Mouse (Mus musculus): ENCODE data around the gene Rab13. TPM values are rescaled to one million over a fixed set of nuclear protein-coding genes. Genes with fewer than 3 reads are reported as not detected.
A peak's percentile ranks its signal among the peaks of the same experiment; 100 is the strongest.

Gene Rab13
- polyA plus RNA-seq (2015; fragmentation: Nextera tagmentation; extraction: Ambion mirVana): 39.8 and 40.8 TPM in 2 replicates

DNA sequence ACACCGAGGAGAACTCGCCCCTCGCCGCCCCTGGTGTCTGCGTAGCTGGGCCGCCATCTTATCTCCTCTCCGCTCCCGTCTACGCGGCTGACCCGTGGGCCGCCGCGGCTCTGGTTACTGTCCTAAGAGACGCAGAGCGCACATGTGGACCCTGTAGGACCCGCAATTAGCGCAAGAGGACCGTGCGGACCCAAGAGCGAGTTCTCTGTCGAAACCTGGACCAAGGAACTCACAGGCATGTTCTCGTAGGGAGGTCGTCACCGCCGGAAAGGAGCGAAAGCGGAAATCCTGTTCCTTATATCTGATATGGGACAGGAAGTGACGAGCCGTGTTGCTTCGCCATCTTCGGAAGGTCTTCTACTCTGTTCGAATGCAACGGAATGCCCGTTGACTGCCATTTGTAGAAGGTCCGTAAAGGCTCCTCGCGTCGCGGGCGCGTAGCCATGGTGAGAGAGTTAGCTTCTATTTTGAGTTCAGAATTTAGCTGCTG lies at the start of gene Rab13, which contains the start of gene Rps27:
Gene Rab13 (plus strand): TSS at position 319 of the 490 bp plus-strand sequence.
Gene Rps27 (minus strand): TSS at position 275 of the 490 bp plus-strand sequence.
- H3K9me3 ChIP-seq (replicated peaks): no peaks in the 10 kb centered on the region
- H3K36me3 ChIP-seq: peaks cover 43% of the 10 kb centered on the region
- peak within 1 kb of the TSS; percentile 92 for H3K4me2 ChIP-seq
- under 1% methylated on average over 42 of the region's 42 CpGs for WGBS
- peak within 1 kb of the TSS; percentile 77 for H3K9ac ChIP-seq
- H3K27ac ChIP-seq: peak within 1 kb of the TSS; percentile 86
- peaks cover 32% of the 10 kb centered on the region for H3K4me1 ChIP-seq
- H3K27me3 ChIP-seq: no peaks in the 10 kb centered on the region
- ATAC-seq (replicated peaks; ENCODE audit: low FRiP score): peak; percentile 95
- peak within 1 kb of the TSS; percentile 70 for H3K4me3 ChIP-seq (replicated peaks)

DNA sequence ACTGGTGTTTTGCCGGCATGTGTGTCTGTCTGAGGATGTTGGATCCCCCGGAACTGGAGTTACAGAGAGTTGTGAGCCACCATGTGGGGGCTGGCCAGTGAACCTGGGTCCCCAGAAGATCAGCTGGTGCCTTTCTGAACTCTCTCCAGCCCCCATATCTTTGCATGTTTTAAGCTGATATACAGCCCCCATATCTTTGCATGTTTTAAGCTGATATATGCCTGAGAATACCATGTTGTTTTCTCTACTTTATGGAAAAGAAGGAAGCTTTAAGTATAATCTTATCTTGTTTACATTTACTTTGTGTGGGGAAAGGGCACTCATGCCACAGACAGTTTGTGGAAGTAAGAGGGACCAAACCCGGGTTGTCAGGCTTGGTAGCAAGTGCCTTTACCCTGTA lies 33.9 kb upstream of the Rab13 start:
- Histone ChIP-seq H3K36me3 (no peaks in the 10 kb centered on the region), H3K9me3 (replicated peaks) (no peaks in the 10 kb centered on the region), H3K4me1 (no peaks in the 10 kb centered on the region), H3K9ac (no peak overlapping the region), H3K27me3 (no peaks in the 10 kb centered on the region), H3K27ac (no peak overlapping the region), H3K4me3 (replicated peaks) (no peak overlapping the region), H3K4me2 (no peak overlapping the region)
- ATAC-seq (replicated peaks; ENCODE audit: low FRiP score): no peak
- WGBS: 71% methylated on average over 3 of the region's 3 CpGs

DNA sequence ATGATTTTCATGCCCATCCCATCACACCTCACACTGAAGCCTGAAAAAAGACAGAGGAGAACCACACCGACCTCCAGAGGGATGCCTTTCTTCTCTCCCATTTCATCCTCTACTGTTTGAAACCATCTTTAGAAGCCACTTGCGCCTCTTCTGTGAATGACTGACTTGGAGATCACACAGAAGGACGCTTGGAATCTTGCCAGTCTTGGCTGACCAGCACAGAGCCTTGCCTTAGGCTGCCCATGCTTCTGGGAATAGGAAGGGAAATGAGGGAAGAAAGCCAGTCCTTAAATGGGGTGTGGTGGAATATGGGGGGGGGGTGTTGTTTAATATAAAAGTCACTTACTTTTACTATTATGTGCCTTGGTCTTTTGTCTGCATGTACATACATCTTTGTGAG lies 29.9 kb upstream of the Rab13 start:
- WGBS: 82% methylated on average over 3 of the region's 3 CpGs

DNA sequence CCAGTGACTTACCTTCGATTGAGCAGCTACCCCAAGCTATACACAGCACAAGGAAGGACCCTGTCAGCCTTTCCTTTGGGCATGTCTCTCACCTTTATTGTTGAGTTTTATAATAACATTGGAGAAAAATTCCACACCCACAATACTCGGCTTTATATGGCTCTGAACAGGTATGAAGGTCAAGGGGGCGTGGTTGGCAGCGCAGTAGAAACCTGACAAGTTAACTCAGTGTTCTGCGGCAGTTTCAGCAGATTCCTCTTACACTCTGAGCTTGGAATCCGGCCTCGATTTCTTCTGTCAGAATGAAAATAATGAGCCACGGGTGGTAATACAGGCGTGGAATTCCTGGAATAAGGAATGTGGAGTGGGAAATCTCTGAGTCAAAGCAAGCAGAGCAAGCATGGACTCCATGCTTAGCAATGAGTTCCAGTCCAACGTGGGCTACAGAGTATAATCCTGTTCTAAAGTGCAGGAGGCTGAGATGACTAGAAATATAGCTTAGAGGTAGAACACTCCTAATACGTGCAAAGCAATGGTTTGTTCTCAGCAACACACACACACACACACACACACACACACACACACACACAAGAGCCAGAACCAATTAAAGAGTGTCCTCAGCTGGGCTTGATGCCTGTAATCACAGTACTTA lies 22.5 kb upstream of the Rab13 start:
- Histone ChIP-seq H3K27ac (no peak overlapping the region), H3K27me3 (no peaks in the 10 kb centered on the region), H3K9me3 (replicated peaks) (no peaks in the 10 kb centered on the region), H3K4me1 (no peaks in the 10 kb centered on the region), H3K4me3 (replicated peaks) (no peak overlapping the region), H3K36me3 (no peaks in the 10 kb centered on the region), H3K4me2 (no peak overlapping the region), H3K9ac (no peak overlapping the region)
- ATAC-seq (replicated peaks; ENCODE audit: low FRiP score): no peak
- WGBS: 82% methylated on average over 11 of the region's 11 CpGs

More for the DNA sequence above, 29.9 kb upstream of the Rab13 start:
- ATAC-seq (replicated peaks; ENCODE audit: low FRiP score): no peak
- Histone ChIP-seq H3K4me1 (no peaks in the 10 kb centered on the region), H3K9ac (no peak overlapping the region), H3K27me3 (no peaks in the 10 kb centered on the region), H3K4me3 (replicated peaks) (no peak overlapping the region), H3K36me3 (no peaks in the 10 kb centered on the region), H3K4me2 (no peak overlapping the region), H3K9me3 (replicated peaks) (no peaks in the 10 kb centered on the region), H3K27ac (no peak overlapping the region)

DNA sequence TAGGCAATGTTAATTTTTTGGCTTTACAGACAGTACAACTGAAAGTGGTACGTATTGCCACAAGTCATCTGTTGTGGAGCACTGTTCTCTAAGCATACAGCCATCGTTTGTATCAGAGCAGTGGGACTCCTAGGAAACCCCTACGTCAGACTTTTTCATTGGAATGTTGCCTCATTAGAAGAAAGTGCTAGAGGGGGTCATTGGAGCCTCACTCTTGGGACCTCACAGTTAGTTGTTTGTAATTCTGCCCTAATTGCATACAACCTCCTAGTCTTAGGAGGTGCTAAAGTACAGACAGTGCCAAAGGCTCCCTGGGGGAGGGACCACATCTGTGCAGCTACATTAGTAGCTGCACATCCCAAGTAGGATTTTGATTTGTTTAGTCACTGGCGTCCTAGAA lies 18.7 kb upstream of the Rab13 start:
- 49% methylated on average over 4 of the region's 4 CpGs for WGBS
- Histone ChIP-seq H3K4me2 (no peak overlapping the region), H3K27me3 (no peaks in the 10 kb centered on the region), H3K4me1 (no peaks in the 10 kb centered on the region), H3K36me3 (no peaks in the 10 kb centered on the region), H3K9me3 (replicated peaks) (no peaks in the 10 kb centered on the region), H3K4me3 (replicated peaks) (no peak overlapping the region), H3K27ac (no peak overlapping the region), H3K9ac (no peak overlapping the region)
- ATAC-seq (replicated peaks; ENCODE audit: low FRiP score): no peak

DNA sequence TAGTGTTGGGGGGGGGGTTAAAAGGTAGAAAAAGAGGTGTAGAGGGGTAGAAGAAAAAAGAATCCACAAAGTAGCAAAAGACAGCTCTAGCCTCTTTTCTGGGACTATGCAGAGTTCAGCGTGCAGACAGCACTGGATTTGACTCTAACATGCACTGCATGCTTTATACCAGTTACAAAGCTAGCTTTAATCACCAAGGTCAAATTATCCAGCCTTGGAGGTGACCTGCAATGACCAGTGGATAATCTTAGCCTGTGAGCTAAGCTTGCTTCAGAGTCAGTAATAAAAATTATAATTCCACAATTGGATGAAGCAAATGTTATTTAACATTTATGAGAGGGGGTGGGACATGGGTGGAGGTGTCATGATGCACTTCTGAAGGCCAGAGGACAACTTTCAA lies 17.9 kb upstream of the Rab13 start:
- Histone ChIP-seq H3K4me1 (no peaks in the 10 kb centered on the region), H3K4me3 (replicated peaks) (no peak overlapping the region), H3K36me3 (no peaks in the 10 kb centered on the region), H3K9ac (no peak overlapping the region), H3K27ac (no peak overlapping the region), H3K4me2 (no peak overlapping the region), H3K27me3 (no peaks in the 10 kb centered on the region), H3K9me3 (replicated peaks) (no peaks in the 10 kb centered on the region)
- WGBS: 68% methylated on average over 1 of the region's 1 CpGs
- ATAC-seq (replicated peaks; ENCODE audit: low FRiP score): no peak

DNA sequence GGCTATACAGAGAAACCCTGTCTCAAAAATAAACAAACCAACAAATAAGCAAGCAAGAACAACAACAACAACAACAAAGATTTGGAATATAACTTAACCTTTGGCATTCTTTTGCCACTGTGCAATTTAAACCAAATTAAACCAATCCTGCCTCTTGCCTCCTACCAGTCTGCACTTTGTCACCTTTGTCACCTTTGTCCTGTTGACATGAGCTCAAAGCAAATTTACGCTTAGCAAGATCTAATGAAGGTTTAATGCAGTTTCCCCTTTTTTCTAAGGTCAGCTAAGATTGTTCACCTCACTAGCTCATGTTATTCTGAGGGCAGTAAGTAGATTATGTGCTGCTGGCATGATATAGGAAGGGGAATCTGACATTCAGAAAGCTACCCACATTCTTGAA lies 15.9 kb upstream of the Rab13 start:
- H3K9ac ChIP-seq: no peak overlapping the region
- no peaks in the 10 kb centered on the region for H3K9me3 ChIP-seq (replicated peaks)
- no peaks in the 10 kb centered on the region for H3K27me3 ChIP-seq
- no peaks in the 10 kb centered on the region for H3K4me1 ChIP-seq
- H3K4me2 ChIP-seq: no peak overlapping the region
- WGBS: 75% methylated on average over 1 of the region's 1 CpGs
- no peak overlapping the region for H3K4me3 ChIP-seq (replicated peaks)
- H3K36me3 ChIP-seq: no peaks in the 10 kb centered on the region
- ATAC-seq (replicated peaks; ENCODE audit: low FRiP score): no peak
- no peak overlapping the region for H3K27ac ChIP-seq

DNA sequence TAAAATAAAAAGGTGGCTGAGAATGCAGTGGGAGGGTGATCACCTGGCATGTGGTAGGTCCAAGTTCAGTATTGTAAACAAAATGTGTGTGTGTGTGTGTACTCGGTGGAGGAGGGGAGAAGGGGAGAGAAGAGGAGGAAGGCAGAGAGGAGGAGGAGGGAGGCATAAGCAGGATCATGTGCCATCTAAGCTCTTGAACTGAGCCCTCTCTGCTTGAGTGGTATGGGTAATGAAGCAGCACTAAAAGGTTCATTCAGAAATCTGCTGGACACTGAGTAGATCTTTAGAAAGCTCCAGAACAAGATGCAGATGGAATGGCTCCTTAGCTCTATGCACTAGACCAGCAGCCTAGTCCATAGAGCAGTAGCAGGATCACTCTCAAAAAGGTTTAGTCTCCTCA lies 10.6 kb upstream of the Rab13 start:
- H3K4me3 ChIP-seq (replicated peaks): no peak overlapping the region
- 0 out of 2 replicates have a peak overlapping the region, but pooled peaks have one; percentile 6 for H3K27ac ChIP-seq
- ATAC-seq (replicated peaks; ENCODE audit: low FRiP score): peak; percentile 66
- no peaks in the 10 kb centered on the region for H3K27me3 ChIP-seq
- H3K9me3 ChIP-seq (replicated peaks): no peaks in the 10 kb centered on the region
- no peak overlapping the region for H3K9ac ChIP-seq
- peaks cover 10% of the 10 kb centered on the region for H3K4me1 ChIP-seq
- peaks cover 13% of the 10 kb centered on the region for H3K36me3 ChIP-seq
- H3K4me2 ChIP-seq: no peak overlapping the region
- WGBS: 46% methylated on average over 1 of the region's 1 CpGs

DNA sequence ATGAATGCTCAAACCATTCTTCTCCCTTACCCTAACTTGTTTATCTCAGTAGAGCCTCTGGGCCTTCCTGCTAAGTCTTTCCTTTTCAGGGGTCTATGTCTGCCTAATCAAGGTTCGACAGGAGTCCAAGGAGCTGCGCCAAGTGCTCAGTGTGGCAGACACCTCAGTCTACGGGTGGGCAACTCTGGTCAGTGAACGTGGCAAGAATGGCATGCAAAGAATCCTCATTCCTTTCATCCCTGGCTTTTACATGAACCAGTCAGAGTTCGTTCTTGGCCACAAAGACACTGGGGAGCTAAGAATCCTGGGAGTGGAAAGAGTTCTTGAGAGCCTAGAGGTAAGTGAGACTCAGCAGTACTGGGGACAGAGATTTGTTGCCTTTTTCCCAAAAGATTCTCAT lies 9.9 kb upstream of the Rab13 start:
- WGBS: 68% methylated on average over 5 of the region's 5 CpGs
- H3K27ac ChIP-seq: 0 out of 2 replicates have a peak overlapping the region, but pooled peaks have one; percentile 6
- no peaks in the 10 kb centered on the region for H3K9me3 ChIP-seq (replicated peaks)
- peak; percentile 30; the same call in 1 of the 2 replicates for ATAC-seq (replicated peaks; ENCODE audit: low FRiP score)
- H3K4me2 ChIP-seq: no peak overlapping the region
- H3K4me3 ChIP-seq (replicated peaks): no peak overlapping the region
- no peaks in the 10 kb centered on the region for H3K27me3 ChIP-seq
- peaks cover 10% of the 10 kb centered on the region for H3K4me1 ChIP-seq
- H3K9ac ChIP-seq: no peak overlapping the region
- H3K36me3 ChIP-seq: peaks cover 20% of the 10 kb centered on the region

DNA sequence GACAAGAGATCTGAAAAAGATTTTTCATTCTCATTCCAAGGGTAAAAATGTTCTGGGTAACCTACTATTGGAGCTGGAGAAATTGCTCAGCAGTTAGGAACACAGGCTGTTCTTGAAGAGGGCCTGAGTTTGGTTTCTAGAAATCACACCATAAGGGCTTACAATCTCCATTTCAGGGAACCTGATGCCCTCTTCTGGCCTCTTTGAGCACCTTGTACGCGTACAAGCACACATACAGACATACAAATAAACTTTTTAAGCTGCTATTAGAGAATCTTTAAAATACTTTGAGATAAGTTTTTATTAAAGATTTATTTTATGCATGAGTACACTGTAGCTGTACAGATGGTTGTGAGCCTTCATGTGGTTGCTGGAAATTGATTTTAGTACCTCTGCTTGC lies 8.9 kb upstream of the Rab13 start:
- Histone ChIP-seq H3K4me3 (replicated peaks) (no peak overlapping the region), H3K9me3 (replicated peaks) (no peaks in the 10 kb centered on the region), H3K36me3 (peaks cover 30% of the 10 kb centered on the region), H3K27ac (no peak overlapping the region), H3K27me3 (no peaks in the 10 kb centered on the region), H3K9ac (no peak overlapping the region), H3K4me2 (no peak overlapping the region), H3K4me1 (peaks cover 12% of the 10 kb centered on the region)
- WGBS: 94% methylated on average over 2 of the region's 2 CpGs
- ATAC-seq (replicated peaks; ENCODE audit: low FRiP score): no peak

DNA sequence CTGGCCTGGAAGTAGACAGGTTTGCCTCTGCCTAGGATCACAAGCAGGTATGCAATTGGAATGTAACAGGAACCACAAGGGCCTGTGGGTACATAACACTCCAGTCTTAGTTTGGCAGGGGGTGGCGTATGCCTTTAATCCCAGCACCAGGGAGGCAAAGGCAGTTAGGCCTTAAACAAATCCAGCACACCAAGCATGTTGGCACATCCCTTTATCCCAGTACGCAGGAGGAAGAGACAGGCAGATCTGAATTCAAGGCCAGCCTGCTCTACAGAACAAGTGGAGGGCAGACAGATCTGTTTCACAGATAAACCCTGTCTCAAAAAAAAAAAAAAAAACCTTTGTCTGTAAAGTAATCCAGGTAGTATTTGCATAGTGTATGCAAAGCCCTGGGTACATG lies 4.8 kb upstream of the Rab13 start:
- WGBS: 93% methylated on average over 2 of the region's 2 CpGs
- Histone ChIP-seq H3K9ac (no peak overlapping the region), H3K27me3 (no peaks in the 10 kb centered on the region), H3K9me3 (replicated peaks) (no peaks in the 10 kb centered on the region), H3K4me1 (peaks cover 27% of the 10 kb centered on the region), H3K4me3 (replicated peaks) (no peak overlapping the region), H3K4me2 (no peak overlapping the region), H3K36me3 (peaks cover 61% of the 10 kb centered on the region), H3K27ac (no peak overlapping the region)
- ATAC-seq (replicated peaks; ENCODE audit: low FRiP score): no peak

DNA sequence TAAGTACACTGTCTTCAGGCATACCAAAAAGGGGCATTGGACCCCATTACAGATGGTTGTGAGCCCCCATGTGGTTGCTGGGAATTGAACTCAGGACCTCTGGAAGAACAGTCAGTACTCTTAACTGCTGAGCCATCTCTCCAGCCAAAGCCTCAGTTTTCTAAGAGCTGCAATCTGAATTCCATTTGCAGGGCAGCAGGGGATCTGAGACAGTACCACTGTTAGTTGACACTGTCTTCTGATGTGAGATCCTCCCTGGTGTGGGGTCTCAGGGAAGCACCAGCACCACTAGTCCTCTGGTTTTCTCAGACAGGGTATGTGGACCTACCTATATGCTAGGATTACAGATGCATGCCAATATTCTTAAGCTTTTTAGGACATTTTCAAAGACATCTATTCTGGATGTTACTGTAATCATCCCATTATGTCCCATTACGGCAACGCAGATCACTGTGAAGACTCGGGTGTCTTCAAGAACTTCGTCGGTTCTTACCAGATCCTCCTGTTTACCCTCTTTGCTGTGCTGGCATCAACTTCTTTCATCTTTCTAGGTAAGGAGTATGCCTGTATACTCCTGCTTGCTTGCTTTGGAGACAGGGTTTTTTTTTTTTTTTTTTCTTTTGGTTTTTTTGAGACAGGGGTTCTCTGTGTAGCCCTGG lies 3.5 kb upstream of the Rab13 start:
- no peak overlapping the region for H3K4me2 ChIP-seq
- H3K4me1 ChIP-seq: peaks cover 32% of the 10 kb centered on the region
- H3K27me3 ChIP-seq: no peaks in the 10 kb centered on the region
- H3K9me3 ChIP-seq (replicated peaks): no peaks in the 10 kb centered on the region
- no peak overlapping the region for H3K27ac ChIP-seq
- peaks cover 61% of the 10 kb centered on the region for H3K36me3 ChIP-seq
- H3K4me3 ChIP-seq (replicated peaks): no peak overlapping the region
- ATAC-seq (replicated peaks; ENCODE audit: low FRiP score): no peak
- no peak overlapping the region for H3K9ac ChIP-seq
- WGBS: 93% methylated on average over 5 of the region's 5 CpGs
